Mouse (Mus musculus) kidney, adult 2 months (tissue): Measurements from ENCODE around the gene Ppp2r3a.

ENCODE experiments used
- CTCF ChIP-seq: fragments of 200-500 bp; conservative IDR thresholded peaks from 2 replicates; pipeline ENCODE4 v1.5.1; 2011; ENCODE audit warnings: low read depth, mild to moderate bottlenecking, control low read depth, low read length, moderate library complexity, mixed read lengths; ENCODE audit not compliant: insufficient read depth, insufficient read length
- POLR2A ChIP-seq: fragments of 200-500 bp; IDR thresholded peaks from one replicate; pipeline ENCODE4 v1.6.1; 2011; ENCODE audit warnings: low read depth, low read length, control low read depth

DNA sequence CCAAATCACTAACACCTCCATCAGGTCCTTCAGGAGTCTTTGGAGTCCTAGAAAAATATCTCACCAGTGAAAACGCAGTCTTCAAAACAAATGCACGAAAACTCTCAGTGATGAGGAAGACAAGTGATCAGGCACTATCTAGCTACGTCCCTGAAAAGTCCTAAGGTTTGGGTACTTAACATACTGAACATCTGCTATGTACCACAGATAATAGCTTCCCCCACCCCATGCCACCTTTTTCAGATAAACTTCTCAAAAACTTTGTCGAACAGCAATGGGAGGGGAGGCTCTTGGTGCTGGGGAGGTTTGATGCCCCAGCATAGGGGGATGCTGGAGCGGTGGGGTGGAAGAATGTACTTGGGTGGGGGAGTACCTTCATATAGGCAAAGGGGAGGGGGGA, 6.1 kb downstream of the Ppp2r3a start:
- no peak for TF ChIP-seq CTCF
- TF ChIP-seq POLR2A: no peak
